Mouse (Mus musculus) midbrain, embryonic 12.5 days (tissue): Measurements from ENCODE around the gene Ptp4a2. TPM values are rescaled to one million over a fixed set of nuclear protein-coding genes. Genes with fewer than 3 reads are reported as not detected.
A peak's percentile ranks its signal among the peaks of the same experiment; 100 is the strongest.

Experiments
- ATAC-seq: fragments of 200-750 bp; cut with Nextera tagmentation; 2 replicates; pipeline ENCODE4 v1.8.0; 2017; ENCODE audit warnings: low read depth, moderate TSS enrichment, moderate library complexity; ENCODE audit not compliant: low FRiP score
- H3K27ac ChIP-seq: fragments of 300-500 bp; sonication (generic); replicated peaks from 2 replicates; pipeline ENCODE4 v1.5.1; 2016; ENCODE audit warnings: mild to moderate bottlenecking
- H3K27me3 ChIP-seq: fragments of 300-500 bp; sonication (generic); 2 replicates; pipeline ENCODE4 v1.6.1; 2016; ENCODE audit warnings: mild to moderate bottlenecking
- H3K36me3 ChIP-seq: fragments of 300-500 bp; sonication (generic); 2 replicates; pipeline ENCODE4 v1.6.1; 2016
- H3K4me1 ChIP-seq: fragments of 300-500 bp; sonication (generic); 2 replicates; pipeline ENCODE4 v1.6.1; 2016
- H3K4me2 ChIP-seq: fragments of 300-500 bp; sonication (generic); replicated peaks from 2 replicates; pipeline ENCODE4 v1.6.1; 2016; ENCODE audit warnings: mild to moderate bottlenecking, moderate library complexity
- H3K4me3 ChIP-seq: fragments of 300-500 bp; sonication (generic); 2 replicates; pipeline ENCODE4 v1.5.1; 2016; ENCODE audit warnings: mild to moderate bottlenecking
- H3K9ac ChIP-seq: fragments of 300-500 bp; sonication (generic); replicated peaks from 2 replicates; pipeline ENCODE4 v1.6.1; 2016; ENCODE audit warnings: mild to moderate bottlenecking, moderate library complexity
- H3K9me3 ChIP-seq: fragments of 300-500 bp; sonication (generic); 2 replicates; pipeline ENCODE4 v1.6.1; 2016; ENCODE audit warnings: mild to moderate bottlenecking
- WGBS: fragments of 180-500 bp; shearing (Covaris S2); methylation state at CpG from one replicate; pipeline ENCODE4 v1.1.7; 2016; 5-methylcytosine and 5-hydroxymethylcytosine counted together
- polyA plus RNA-seq: library from polyadenylated mRNA; unstranded; fragments of >200 nt; fragmentation: Nextera tagmentation; extraction: Ambion mirVana; gene quantifications from 2 replicates; pipeline ENCODE4 v1.2.1, GENCODE M21; 2016

Ptp4a2 gene
- polyA plus RNA-seq, 1 experiment from 2014 or later, result 345 TPM

DNA sequence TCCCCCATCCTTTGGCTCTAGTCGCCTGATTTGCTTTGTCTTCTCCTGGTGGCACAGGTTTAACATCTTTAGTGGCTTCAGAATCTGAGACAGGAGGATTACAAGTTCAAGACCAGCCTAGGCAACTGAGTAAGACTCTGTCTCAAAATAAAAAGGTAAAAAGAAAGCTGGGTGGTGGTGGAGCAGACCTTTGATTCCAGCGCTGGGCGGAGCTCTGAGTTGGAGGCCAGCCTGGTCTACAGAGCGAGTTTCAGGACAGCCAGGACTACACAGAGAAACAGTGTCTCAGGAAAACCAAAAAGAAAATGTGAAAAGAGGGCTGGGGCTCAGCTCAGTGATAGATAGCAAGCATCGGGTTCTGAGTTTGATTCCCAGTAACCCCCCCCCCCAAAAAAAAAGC is 27.5 kb upstream of the Ptp4a2 start:
- no peak for ATAC-seq
- no peak overlapping the region for H3K4me2 ChIP-seq

DNA sequence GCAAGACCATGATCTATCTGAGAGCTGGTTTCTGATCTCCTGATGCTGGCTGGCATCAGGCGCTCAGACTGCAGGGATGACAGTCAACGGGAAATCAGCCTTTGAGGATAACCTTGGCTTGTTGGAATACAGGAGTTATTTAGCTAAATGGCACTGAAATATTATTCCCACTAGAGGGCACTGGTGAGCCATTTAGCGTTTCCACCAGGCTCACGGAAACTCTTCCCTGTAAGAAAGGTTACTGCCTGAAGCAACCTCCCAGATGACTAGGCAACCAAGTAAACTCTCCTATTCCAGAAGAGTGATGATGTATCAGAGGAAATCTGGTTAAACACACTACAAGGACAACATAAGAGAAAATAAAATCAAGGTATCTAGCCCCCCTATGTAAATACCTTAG is 25.8 kb upstream of the Ptp4a2 start:
- 2% methylated on average over 4 of the region's 4 CpGs for WGBS
- Histone ChIP-seq H3K36me3 (no peaks in the 10 kb centered on the region), H3K4me2 (no peak overlapping the region)

More for the DNA sequence above, 27.5 kb upstream of the Ptp4a2 start:
- Histone ChIP-seq H3K9ac (no peak overlapping the region), H3K36me3 (no peaks in the 10 kb centered on the region), H3K4me3 (no peak overlapping the region), H3K9me3 (no peaks in the 10 kb centered on the region), H3K27ac (no peak overlapping the region), H3K27me3 (no peaks in the 10 kb centered on the region), H3K4me1 (peaks cover 12% of the 10 kb centered on the region)
- WGBS, result 83% methylated on average over 5 of the region's 5 CpGs

GRCm38 (mm10) chr4:129788693-129789092 is 22.3 kb upstream of the Ptp4a2 start:
- no peaks in the 10 kb centered on the region for H3K27me3 ChIP-seq
- no peaks in the 10 kb centered on the region for H3K9me3 ChIP-seq
- no peak overlapping the region for H3K4me3 ChIP-seq
- peaks cover 7% of the 10 kb centered on the region for H3K4me1 ChIP-seq
- ATAC-seq, result no peak
- no peak overlapping the region for H3K27ac ChIP-seq
- no peak overlapping the region for H3K4me2 ChIP-seq
- WGBS, result 79% methylated on average over 8 of the region's 8 CpGs
- H3K9ac ChIP-seq, result no peak overlapping the region
- H3K36me3 ChIP-seq, result no peaks in the 10 kb centered on the region

More for the DNA sequence above, 25.8 kb upstream of the Ptp4a2 start:
- ATAC-seq, result no peak
- no peaks in the 10 kb centered on the region for H3K27me3 ChIP-seq
- no peak overlapping the region for H3K4me3 ChIP-seq
- H3K9me3 ChIP-seq, result no peaks in the 10 kb centered on the region
- no peak overlapping the region for H3K27ac ChIP-seq
- no peak overlapping the region for H3K9ac ChIP-seq
- peaks cover 12% of the 10 kb centered on the region for H3K4me1 ChIP-seq

GRCm38 (mm10) chr4:129789635-129790034 is 21.4 kb upstream of the Ptp4a2 start:
- no peaks in the 10 kb centered on the region for H3K36me3 ChIP-seq
- ATAC-seq, result no peak
- no peak overlapping the region for H3K27ac ChIP-seq
- H3K4me2 ChIP-seq, result no peak overlapping the region
- 90% methylated on average over 2 of the region's 2 CpGs for WGBS
- H3K27me3 ChIP-seq, result no peaks in the 10 kb centered on the region
- no peak overlapping the region for H3K4me3 ChIP-seq
- no peak overlapping the region for H3K9ac ChIP-seq
- H3K4me1 ChIP-seq, result peaks cover 7% of the 10 kb centered on the region
- no peaks in the 10 kb centered on the region for H3K9me3 ChIP-seq

DNA sequence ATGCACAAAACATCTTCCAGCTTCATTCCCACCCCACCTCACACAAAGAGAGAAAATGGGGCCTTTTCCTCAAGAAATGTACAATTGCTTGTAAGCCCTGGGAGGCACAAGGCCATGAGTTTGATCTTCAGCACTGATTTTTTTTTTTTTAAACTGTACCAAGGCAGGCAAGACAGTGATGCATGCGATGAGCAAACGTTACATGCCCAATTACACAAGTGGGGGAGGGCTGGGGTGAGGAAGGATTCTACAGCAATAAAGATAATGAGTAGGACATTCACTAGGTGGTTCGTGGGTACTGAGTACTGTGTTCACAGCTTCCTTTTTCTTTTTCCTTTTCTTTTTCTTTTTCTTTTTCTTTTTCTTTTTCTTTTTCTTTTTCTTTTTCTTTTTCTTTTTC is 20.5 kb upstream of the Ptp4a2 start:
- Histone ChIP-seq H3K9ac (no peak overlapping the region), H3K27ac (no peak overlapping the region), H3K4me3 (no peak overlapping the region), H3K4me1 (peaks cover 15% of the 10 kb centered on the region), H3K9me3 (no peaks in the 10 kb centered on the region), H3K27me3 (0 out of 2 replicates have a peak, but pooled peaks cover 4% of the 10 kb centered on the region), H3K36me3 (no peaks in the 10 kb centered on the region), H3K4me2 (no peak overlapping the region)
- no peak for ATAC-seq
- 83% methylated on average over 3 of the region's 3 CpGs for WGBS

DNA sequence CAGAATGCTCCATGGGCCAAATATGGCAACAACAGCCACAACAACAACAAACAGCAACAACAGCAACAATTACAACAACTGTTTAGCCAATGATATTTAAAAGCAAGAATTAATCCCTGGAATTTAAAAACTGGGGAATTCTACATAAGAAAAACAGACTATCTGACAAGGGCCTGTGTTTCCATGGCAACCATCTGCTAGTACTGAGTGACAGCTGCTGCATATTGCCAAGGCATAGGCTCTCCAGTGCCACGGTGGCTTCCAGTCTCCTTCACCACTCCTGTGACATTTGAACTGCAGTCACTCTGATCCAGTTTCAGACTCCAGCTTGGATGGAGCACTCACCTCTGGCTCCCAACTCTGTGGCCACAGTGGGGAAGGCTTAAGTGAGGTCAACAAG is 19.6 kb upstream of the Ptp4a2 start:
- 7% methylated on average over 1 of the region's 1 CpGs for WGBS
- no peak overlapping the region for H3K4me3 ChIP-seq
- no peak overlapping the region for H3K27ac ChIP-seq
- H3K27me3 ChIP-seq, result 0 out of 2 replicates have a peak, but pooled peaks cover 7% of the 10 kb centered on the region
- no peaks in the 10 kb centered on the region for H3K36me3 ChIP-seq
- peaks cover 18% of the 10 kb centered on the region for H3K4me1 ChIP-seq
- H3K4me2 ChIP-seq, result no peak overlapping the region
- H3K9ac ChIP-seq, result no peak overlapping the region
- no peaks in the 10 kb centered on the region for H3K9me3 ChIP-seq
- no peak for ATAC-seq

DNA sequence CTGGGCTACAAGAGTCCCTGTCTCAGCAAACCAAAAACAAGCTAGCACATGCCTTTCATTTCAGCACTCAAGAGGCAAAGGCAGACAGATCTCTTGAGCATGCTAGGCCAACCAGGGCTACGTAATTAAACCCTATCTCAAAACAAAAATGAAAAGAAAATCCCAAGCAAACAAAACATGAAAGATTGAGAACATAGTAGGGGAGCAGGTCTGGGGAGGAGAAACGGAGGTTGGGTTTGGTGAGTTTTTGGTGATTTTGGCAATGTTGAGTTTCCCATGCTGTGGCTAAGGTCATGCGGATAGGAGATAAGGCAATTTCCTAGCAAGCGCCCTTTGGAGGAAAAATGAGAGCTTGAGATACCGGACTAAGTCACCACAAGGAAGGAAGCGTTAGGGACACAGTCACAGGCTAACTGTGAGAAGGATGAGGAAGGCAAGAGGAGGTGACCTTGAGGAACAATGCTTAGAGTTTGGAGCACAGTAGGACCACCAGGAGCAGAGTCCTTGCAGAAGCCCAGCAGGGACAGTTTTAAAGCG is 18.3 kb upstream of the Ptp4a2 start:
- Histone ChIP-seq H3K4me1 (peaks cover 18% of the 10 kb centered on the region), H3K27ac (no peak overlapping the region), H3K4me3 (no peak overlapping the region), H3K4me2 (no peak overlapping the region), H3K36me3 (no peaks in the 10 kb centered on the region), H3K27me3 (peaks cover 12% of the 10 kb centered on the region; the same call in 1 of the 2 replicates), H3K9me3 (no peaks in the 10 kb centered on the region), H3K9ac (no peak overlapping the region)
- no peak for ATAC-seq
- WGBS, result 91% methylated on average over 7 of the region's 7 CpGs

DNA sequence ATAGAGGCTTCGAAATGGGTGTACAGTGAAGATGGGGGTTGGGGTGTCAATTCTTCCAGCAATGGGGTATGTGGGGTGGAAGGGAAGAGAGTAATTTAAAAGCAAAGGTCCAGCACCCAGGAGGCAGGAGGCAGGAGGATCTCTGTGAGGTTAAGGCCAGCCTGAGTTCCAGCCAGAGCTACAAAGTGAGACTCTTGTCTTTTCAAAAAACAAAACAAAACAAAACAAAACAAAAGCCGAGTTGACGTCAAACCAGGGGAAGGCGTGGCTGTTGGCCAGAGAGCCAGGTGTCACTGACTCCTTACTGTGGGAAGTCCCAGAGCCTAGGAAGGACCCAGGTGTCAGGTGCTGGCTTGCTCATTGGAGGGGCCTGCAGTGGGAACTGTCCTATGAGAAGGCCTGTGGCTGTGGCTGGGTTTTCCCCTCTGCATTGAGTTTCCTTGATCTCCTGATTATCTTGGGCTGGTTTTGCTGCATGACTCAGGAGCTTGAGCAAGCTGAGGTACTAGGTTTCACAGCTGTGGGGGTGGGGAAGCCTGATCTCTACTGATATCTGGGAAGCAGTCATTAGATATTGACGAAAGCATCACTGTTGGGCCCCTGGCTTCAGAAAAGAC is 17.2 kb upstream of the Ptp4a2 start:
- no peak overlapping the region for H3K27ac ChIP-seq
- no peaks in the 10 kb centered on the region for H3K9me3 ChIP-seq
- ATAC-seq, result no peak
- H3K4me2 ChIP-seq, result no peak overlapping the region
- H3K36me3 ChIP-seq, result no peaks in the 10 kb centered on the region
- WGBS, result 61% methylated on average over 5 of the region's 5 CpGs
- peaks cover 16% of the 10 kb centered on the region; the same call in 1 of the 2 replicates for H3K27me3 ChIP-seq
- no peak overlapping the region for H3K9ac ChIP-seq
- peaks cover 21% of the 10 kb centered on the region for H3K4me1 ChIP-seq
- no peak overlapping the region for H3K4me3 ChIP-seq

DNA sequence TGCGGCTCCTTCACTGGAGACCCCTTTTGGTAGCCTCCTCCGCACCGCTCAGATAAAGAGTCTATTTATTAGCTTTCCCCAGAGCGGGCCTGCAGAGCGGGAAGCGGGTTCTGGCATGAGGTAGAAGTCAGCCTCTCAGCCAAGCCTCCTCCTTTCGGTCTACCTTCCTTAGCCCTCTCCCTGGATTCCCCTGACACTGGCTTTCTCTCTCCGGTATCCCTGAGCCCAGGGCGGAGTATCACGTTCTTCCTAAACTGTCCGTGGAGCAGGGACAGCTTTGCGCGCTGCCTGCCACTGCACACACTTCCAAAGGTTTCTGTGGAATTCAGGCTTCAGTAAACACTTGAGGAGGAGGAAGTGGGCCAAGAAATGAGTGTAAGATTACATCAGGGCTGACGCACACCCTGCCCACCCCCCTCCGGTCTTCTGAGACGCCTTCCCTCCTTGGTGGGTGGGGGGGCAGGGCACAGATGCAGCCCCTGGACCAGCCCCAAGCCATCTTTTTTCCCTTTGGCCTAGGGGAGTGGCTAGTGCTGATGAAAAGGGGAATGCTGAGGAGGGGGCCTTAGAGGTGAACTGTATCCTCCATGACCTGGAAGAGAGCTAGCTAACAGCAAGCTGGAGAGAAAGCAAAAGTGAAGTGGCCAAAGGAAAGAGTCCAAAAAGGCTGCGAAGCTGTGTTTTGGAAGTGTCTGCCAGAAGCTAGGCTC is 15.7 kb upstream of the Ptp4a2 start:
- peaks cover 21% of the 10 kb centered on the region; the same call in 1 of the 2 replicates for H3K27me3 ChIP-seq
- WGBS, result 14% methylated on average over 17 of the region's 17 CpGs
- H3K9me3 ChIP-seq, result no peaks in the 10 kb centered on the region
- no peak for ATAC-seq
- H3K36me3 ChIP-seq, result no peaks in the 10 kb centered on the region
- 0 out of 2 replicates have a peak overlapping the region, but pooled peaks have one; percentile 24 for H3K9ac ChIP-seq
- peaks cover 21% of the 10 kb centered on the region for H3K4me1 ChIP-seq
- H3K4me3 ChIP-seq, result no peak overlapping the region
- peak overlapping the region; percentile 36; the same call in 1 of the 2 replicates for H3K27ac ChIP-seq
- peak overlapping the region; percentile 34 for H3K4me2 ChIP-seq

DNA sequence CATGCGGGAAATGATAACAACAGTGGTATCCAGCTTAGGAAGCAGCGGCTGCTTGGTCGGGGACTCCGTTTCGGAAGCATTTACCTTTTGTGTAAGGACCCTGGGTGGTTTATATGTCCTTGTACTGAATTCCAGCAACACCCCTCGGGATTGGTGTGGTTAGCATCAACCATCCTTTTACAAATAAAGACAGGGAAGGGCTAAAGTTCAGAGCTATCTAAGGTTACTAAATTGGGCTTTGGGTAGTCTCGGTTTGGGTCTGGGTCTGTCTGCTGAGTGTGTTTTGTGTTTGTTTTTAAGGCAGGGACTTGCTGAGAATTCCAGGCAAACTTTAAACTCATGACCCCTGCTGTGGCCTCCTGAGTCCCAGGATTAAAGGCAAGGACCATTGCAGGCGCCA is 15.2 kb upstream of the Ptp4a2 start:
- no peaks in the 10 kb centered on the region for H3K9me3 ChIP-seq
- H3K27ac ChIP-seq, result no peak overlapping the region
- no peaks in the 10 kb centered on the region for H3K36me3 ChIP-seq
- no peak overlapping the region for H3K4me3 ChIP-seq
- ATAC-seq, result no peak
- 18% methylated on average over 8 of the region's 8 CpGs for WGBS
- H3K27me3 ChIP-seq, result peaks cover 21% of the 10 kb centered on the region; the same call in 1 of the 2 replicates
- H3K4me2 ChIP-seq, result peak overlapping the region; percentile 34; the same call in 1 of the 2 replicates
- no peak overlapping the region for H3K9ac ChIP-seq
- H3K4me1 ChIP-seq, result peaks cover 21% of the 10 kb centered on the region

GRCm38 (mm10) chr4:129797985-129798384 is 13.0 kb upstream of the Ptp4a2 start:
- ATAC-seq, result no peak
- H3K4me2 ChIP-seq, result no peak overlapping the region
- no peaks in the 10 kb centered on the region for H3K9me3 ChIP-seq
- H3K27me3 ChIP-seq, result peaks cover 21% of the 10 kb centered on the region; the same call in 1 of the 2 replicates
- H3K36me3 ChIP-seq, result no peaks in the 10 kb centered on the region
- 37% methylated on average over 5 of the region's 5 CpGs for WGBS
- H3K4me3 ChIP-seq, result no peak overlapping the region
- peaks cover 14% of the 10 kb centered on the region for H3K4me1 ChIP-seq
- no peak overlapping the region for H3K9ac ChIP-seq
- no peak overlapping the region for H3K27ac ChIP-seq

GRCm38 (mm10) chr4:129803368-129803767 is 7.7 kb upstream of the Ptp4a2 start:
- 0 out of 2 replicates have a peak, but pooled peaks cover 5% of the 10 kb centered on the region for H3K27me3 ChIP-seq
- H3K4me2 ChIP-seq, result no peak overlapping the region
- H3K36me3 ChIP-seq, result no peaks in the 10 kb centered on the region
- no peak for ATAC-seq
- H3K9ac ChIP-seq, result no peak overlapping the region
- H3K9me3 ChIP-seq, result no peaks in the 10 kb centered on the region
- H3K4me1 ChIP-seq, result no peaks in the 10 kb centered on the region
- no peak overlapping the region for H3K4me3 ChIP-seq
- no peak overlapping the region for H3K27ac ChIP-seq
- WGBS, result 86% methylated on average over 1 of the region's 1 CpGs
